Mouse (Mus musculus) CH12.LX (cell line): Measurements from ENCODE around the gene Abhd6. TPM values are rescaled to one million over a fixed set of nuclear protein-coding genes. Genes with fewer than 3 reads are reported as not detected.

Source experiments
- DNase-seq: peaks from one replicate; pipeline ENCODE4 v3.0.0-alpha.2; 2013; ENCODE audit errors: extremely low read depth
- H3K27ac ChIP-seq: 2 replicates; pipeline ENCODE4 v1.5.1; 2012; ENCODE audit warnings: low read depth, mild to moderate bottlenecking, control low read depth, moderate library complexity; ENCODE audit not compliant: insufficient read depth
- H3K27me3 ChIP-seq: replicated peaks from 2 replicates; pipeline ENCODE3; 2012; ENCODE audit warnings: inconsistent platforms
- H3K36me3 ChIP-seq, 2 experiments: replicated peaks in 1 of 2; 2 replicates each; pipeline versions ENCODE3 to v1.6.1; 2012; ENCODE audit warnings: inconsistent platforms in 1 of 2, low read length in 1 of 2, mild to moderate bottlenecking in 1 of 2, mixed read lengths in 1 of 2, moderate library complexity in 1 of 2; ENCODE audit not compliant: control insufficient read depth in 1 of 2, insufficient read depth in 1 of 2
- H3K4me1 ChIP-seq, 2 experiments: 2 replicates each; pipeline ENCODE4 v1.6.1; 2012; ENCODE audit warnings: inconsistent platforms in 1 of 2, moderate library complexity in 1 of 2; ENCODE audit not compliant: insufficient read depth in 2 of 2, control insufficient read depth in 1 of 2
- H3K4me2 ChIP-seq: 2 replicates; pipeline ENCODE4 v1.6.1; 2012; ENCODE audit warnings: low read depth, mild to moderate bottlenecking, control low read depth; ENCODE audit not compliant: poor library complexity, insufficient read depth, severe bottlenecking
- H3K4me3 ChIP-seq, 3 experiments: fragments of 150-350 bp in 1 of 3; sonication (generic) in 1 of 3; replicated peaks in 1 of 3; 2 replicates each; pipeline versions ENCODE3 to v1.5.1; 2011 to 2012; ENCODE audit warnings: low read depth in 2 of 3, low read length in 2 of 3, mild to moderate bottlenecking in 2 of 3, moderate library complexity in 2 of 3, control low read depth in 1 of 3, improper control_type of control experiment in 1 of 3, inconsistent platforms in 1 of 3, mixed read lengths in 1 of 3; ENCODE audit not compliant: poor library complexity in 1 of 3
- H3K79me2 ChIP-seq: replicated peaks from 2 replicates; pipeline ENCODE4 v1.6.1; 2012; ENCODE audit warnings: mild to moderate bottlenecking, moderate library complexity; ENCODE audit not compliant: control insufficient read depth, poor library complexity, insufficient read depth, severe bottlenecking; ENCODE audit errors: extremely low read depth
- H3K9ac ChIP-seq: 2 replicates; pipeline ENCODE4 v1.6.1; 2012; ENCODE audit warnings: low read depth, mild to moderate bottlenecking, control low read depth, moderate library complexity; ENCODE audit not compliant: insufficient read depth
- H3K9me3 ChIP-seq: replicated peaks from 2 replicates; pipeline ENCODE3; 2012; ENCODE audit warnings: low read length, inconsistent platforms, mixed read lengths
- BHLHE40 ChIP-seq: IDR thresholded peaks from 2 replicates; pipeline ENCODE4 v1.6.1; 2011; ENCODE audit warnings: mild to moderate bottlenecking, low read depth, low read length, improper control_type of control experiment
- ELF1 ChIP-seq: IDR thresholded peaks from 2 replicates; pipeline ENCODE4 v1.6.1; 2014; ENCODE audit warnings: low read depth, mild to moderate bottlenecking, inconsistent platforms, low read length, improper control_type of control experiment
- IRF4 ChIP-seq: IDR thresholded peaks from 2 replicates; pipeline ENCODE4 v1.6.1; 2014; ENCODE audit warnings: low read depth, mild to moderate bottlenecking, inconsistent platforms, low read length, improper control_type of control experiment
- JUN ChIP-seq: IDR thresholded peaks from 2 replicates; pipeline ENCODE4 v1.6.1; 2011; ENCODE audit warnings: low read depth, mild to moderate bottlenecking, low read length, improper control_type of control experiment, moderate library complexity; ENCODE audit not compliant: insufficient read depth
- MAFK ChIP-seq: IDR thresholded peaks from 2 replicates; pipeline ENCODE4 v1.6.1; 2011; ENCODE audit warnings: low read length, improper control_type of control experiment; ENCODE audit not compliant: insufficient replicate concordance
- MAX ChIP-seq: IDR thresholded peaks from 2 replicates; pipeline ENCODE4 v1.6.1; 2011; ENCODE audit warnings: low read length, improper control_type of control experiment
- MXI1 ChIP-seq: IDR thresholded peaks from 2 replicates; pipeline ENCODE4 v1.6.1; 2011; ENCODE audit warnings: mild to moderate bottlenecking, low read depth, low read length, improper control_type of control experiment
- MYC ChIP-seq: IDR thresholded peaks from 2 replicates; pipeline ENCODE4 v1.6.1; 2011; ENCODE audit warnings: low read depth, mild to moderate bottlenecking, improper control_type of control experiment, low read length
- SIN3A ChIP-seq: IDR thresholded peaks from 2 replicates; pipeline ENCODE4 v1.6.1; 2012; ENCODE audit warnings: low read length, improper control_type of control experiment, inconsistent platforms
- SMC3 ChIP-seq: IDR thresholded peaks from 2 replicates; pipeline ENCODE4 v1.6.1; 2011; ENCODE audit warnings: low read depth, low read length, improper control_type of control experiment
- TCF12 ChIP-seq: IDR thresholded peaks from 2 replicates; pipeline ENCODE4 v1.6.1; 2014; ENCODE audit warnings: low read depth, mild to moderate bottlenecking, inconsistent platforms, low read length, improper control_type of control experiment
- USF2 ChIP-seq: conservative IDR thresholded peaks from 2 replicates; pipeline ENCODE4 v1.6.1; 2011; ENCODE audit warnings: low read depth, low read length, improper control_type of control experiment
- ZNF384 ChIP-seq: IDR thresholded peaks from 2 replicates; pipeline ENCODE4 v1.6.1; 2012; ENCODE audit warnings: low read depth, low read length, improper control_type of control experiment, inconsistent platforms
- dilution Hi-C: fragments of 300-500 bp; cut with MboI; formaldehyde crosslinking; loops from 2 replicates; pipeline ENCODE4 v1.14.3; 2020; ENCODE audit warnings: low sequenced_read_pairs; ENCODE audit not compliant: extremely low pct_unique_long_range_greater_than_20kb, extremely low pct_ligation_motif_present
- in situ Hi-C: fragments of 300-500 bp; cut with MboI; formaldehyde crosslinking; loops from 3 replicates; pipeline ENCODE4 v1.14.3; 2019; ENCODE audit warnings: low sequenced_read_pairs, low pct_ligation_motif_present, low pct_unique_long_range_greater_than_20kb, mixed read lengths
- polyA plus RNA-seq: library from polyadenylated mRNA; unstranded; fragments of >175 nt; gene quantifications from 2 replicates; pipeline ENCODE4 v1.2.1, GENCODE M21; 2012; ENCODE audit warnings: low read depth; ENCODE audit not compliant: insufficient read length
- total RNA-seq, 2 experiments: library from RNA; depleted of rRNA; stranded (reverse); fragments of 300-350 nt in 1 of 2; fragments of >200 nt in 1 of 2; gene quantifications; 2 replicates each; pipeline ENCODE4 v1.2.3; 2012 to 2014

Gene Abhd6
- total and polyA plus RNA-seq, 3 experiments = 31.9 to 55.9 (median 36.0) TPM

GRCm38 (mm10) chr14:8080718-8081117, 78.0 kb downstream of the Abhd6 start:
- peak overlapping the region; percentile 82 for H3K9ac ChIP-seq
- peak; percentile 34 for DNase-seq

GRCm38 (mm10) chr14:8082949-8083348, 80.2 kb downstream of the Abhd6 start:
- DNase-seq = no peak
- in situ Hi-C loops = no loop called here
- H3K9me3 ChIP-seq = no peaks in the 10 kb centered on the region
- no peak for TF ChIP-seq ELF1
- dilution Hi-C loops = no loop called here
- peaks cover 22% of the 10 kb centered on the region for H3K79me2 ChIP-seq
- H3K27me3 ChIP-seq = no peaks in the 10 kb centered on the region
- H3K4me2 ChIP-seq = no peak overlapping the region
- no peak overlapping the region for H3K4me3 ChIP-seq
- H3K27ac ChIP-seq = no peak overlapping the region
- H3K9ac ChIP-seq = no peak overlapping the region
- peaks cover 31 to 59% of the 10 kb centered on the region in 2 experiments for H3K36me3 ChIP-seq
- peaks cover 7 to 25% of the 10 kb centered on the region in 2 experiments for H3K4me1 ChIP-seq

More at GRCm38 (mm10) chr14:8080718-8081117, 78.0 kb downstream of the Abhd6 start:
- peaks cover 7 to 25% of the 10 kb centered on the region in 2 experiments for H3K4me1 ChIP-seq
- H3K4me2 ChIP-seq = peak overlapping the region; percentile 35
- no peaks in the 10 kb centered on the region for H3K27me3 ChIP-seq
- H3K27ac ChIP-seq = peak overlapping the region; percentile 72; the same call in 1 of the 2 replicates
- peaks cover 16 to 38% of the 10 kb centered on the region in 2 experiments for H3K36me3 ChIP-seq
- peaks cover 22% of the 10 kb centered on the region for H3K79me2 ChIP-seq
- TF ChIP-seq SIN3A (peak; percentile 52; the same call in 1 of the 2 replicates), JUN (no peak), SMC3 (no peak), MYC (peak; percentile 88), BHLHE40 (0 out of 2 replicates have a peak, but pooled peaks have one; percentile 3), MAX (peak; percentile 89), MAFK (no peak), IRF4 (no peak), ZNF384 (no peak), TCF12 (no peak), MXI1 (0 out of 2 replicates have a peak, but pooled peaks have one; percentile 64)
- dilution Hi-C loops (no loop called here), in situ Hi-C loops (no loop called here)
- H3K9me3 ChIP-seq = peaks cover 2% of the 10 kb centered on the region
- peak overlapping the region; percentile 63 to 95 (median 93) for H3K4me3 ChIP-seq

GRCm38 (mm10) chr14:8089016-8089415, 86.3 kb downstream of the Abhd6 start:
- H3K9me3 ChIP-seq = no peaks in the 10 kb centered on the region
- H3K4me1 ChIP-seq = peaks cover 0 to 9% of the 10 kb centered on the region in 2 experiments; a peak in 1 of 4 replicates
- H3K4me2 ChIP-seq = no peak overlapping the region
- no peak for TF ChIP-seq USF2
- dilution Hi-C loops (no loop called here), in situ Hi-C loops (no loop called here)
- peaks cover 56 to 76% of the 10 kb centered on the region in 2 experiments for H3K36me3 ChIP-seq
- no peak overlapping the region for H3K4me3 ChIP-seq
- no peak for DNase-seq
- H3K27me3 ChIP-seq = no peaks in the 10 kb centered on the region
- H3K9ac ChIP-seq = no peak overlapping the region
- no peak overlapping the region for H3K27ac ChIP-seq
- H3K79me2 ChIP-seq = no peaks in the 10 kb centered on the region; the same call in 1 of the 2 replicates
